Mouse (Mus musculus) embryonic fibroblast, embryonic 13.5 days (primary cell): Measurements from ENCODE around the gene Polh. TPM values are rescaled to one million over a fixed set of nuclear protein-coding genes. Genes with fewer than 3 reads are reported as not detected.

Experiments used
- H3K27ac ChIP-seq: 2 replicates; pipeline ENCODE4 v1.5.1; 2012; ENCODE audit warnings: low read length, control low read depth, inconsistent platforms; ENCODE audit not compliant: insufficient read depth
- H3K4me1 ChIP-seq: 2 replicates; pipeline ENCODE4 v1.6.1; 2011; ENCODE audit warnings: low read length; ENCODE audit not compliant: control insufficient read depth, insufficient read depth
- H3K4me3 ChIP-seq: 2 replicates; pipeline ENCODE4 v1.5.1; 2011; ENCODE audit warnings: mild to moderate bottlenecking, control low read depth, low read length; ENCODE audit not compliant: insufficient read depth
- CTCF ChIP-seq: IDR thresholded peaks from 2 replicates; pipeline ENCODE4 v1.5.1; 2011; ENCODE audit warnings: mild to moderate bottlenecking, control low read depth, low read length, moderate library complexity, borderline replicate concordance; ENCODE audit not compliant: insufficient read depth
- POLR2A ChIP-seq: IDR thresholded peaks from 2 replicates; pipeline ENCODE4 v1.6.1; 2011; ENCODE audit warnings: low read depth, mild to moderate bottlenecking, control low read depth, low read length, moderate library complexity
- polyA plus RNA-seq: library from polyadenylated mRNA; stranded (reverse); fragments of >200 nt; gene quantifications from 2 replicates; pipeline ENCODE4 v1.2.4, GENCODE M21; 2011; ENCODE audit warnings: low read depth; ENCODE audit not compliant: missing spikeins, insufficient read length

Gene Polh
- polyA plus RNA-seq, 1 experiment = 22.7 TPM

- H3K27ac ChIP-seq = no peak overlapping the region
- no peaks in the 10 kb centered on the region for H3K4me1 ChIP-seq
- H3K4me3 ChIP-seq = no peak overlapping the region
- TF ChIP-seq POLR2A (no peak), CTCF (no peak)
These were observed 62.6 kb downstream of the Polh start for GRCm38 (mm10) chr17:46139872-46140271.

DNA sequence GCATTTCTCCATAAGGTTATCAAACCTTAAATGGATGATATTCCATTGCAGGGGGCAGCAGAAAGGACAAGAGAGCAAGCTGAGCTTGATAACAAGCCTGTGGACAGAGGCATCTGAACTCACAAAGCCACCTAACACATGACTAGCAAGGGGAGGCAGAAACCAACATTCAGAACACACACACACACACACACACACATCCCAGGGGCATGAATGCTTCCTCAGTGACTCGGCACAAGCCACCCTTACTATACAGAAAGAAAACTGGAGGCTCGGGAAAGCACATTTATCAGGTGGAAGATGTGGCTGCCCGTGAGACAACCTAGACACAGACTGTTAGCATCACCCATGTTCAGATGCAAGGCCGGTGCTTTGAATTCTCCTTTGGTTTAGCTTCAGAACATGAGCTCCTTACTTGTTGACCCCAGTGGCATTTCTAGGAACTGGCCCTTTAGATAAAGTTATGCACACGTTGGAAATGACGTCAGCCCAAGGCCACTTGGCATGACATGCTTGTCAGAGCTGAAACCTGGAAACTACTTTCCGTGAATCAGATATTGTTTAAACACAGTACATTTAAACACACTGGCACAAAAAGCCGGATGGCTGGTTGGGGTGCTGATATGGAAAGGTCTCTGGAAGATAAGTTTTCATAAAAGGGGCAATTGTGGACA is 63.7 kb downstream of the Polh start:
- Histone ChIP-seq H3K4me3 (no peak overlapping the region), H3K27ac (no peak overlapping the region), H3K4me1 (no peaks in the 10 kb centered on the region)
- TF ChIP-seq POLR2A (no peak), CTCF (no peak)

GRCm38 (mm10) chr17:46132862-46133261 is 69.6 kb downstream of the Polh start:
- TF ChIP-seq CTCF = no peak
- no peak for TF ChIP-seq POLR2A
- Histone ChIP-seq H3K4me1 (no peaks in the 10 kb centered on the region), H3K4me3 (no peak overlapping the region), H3K27ac (no peak overlapping the region)

DNA sequence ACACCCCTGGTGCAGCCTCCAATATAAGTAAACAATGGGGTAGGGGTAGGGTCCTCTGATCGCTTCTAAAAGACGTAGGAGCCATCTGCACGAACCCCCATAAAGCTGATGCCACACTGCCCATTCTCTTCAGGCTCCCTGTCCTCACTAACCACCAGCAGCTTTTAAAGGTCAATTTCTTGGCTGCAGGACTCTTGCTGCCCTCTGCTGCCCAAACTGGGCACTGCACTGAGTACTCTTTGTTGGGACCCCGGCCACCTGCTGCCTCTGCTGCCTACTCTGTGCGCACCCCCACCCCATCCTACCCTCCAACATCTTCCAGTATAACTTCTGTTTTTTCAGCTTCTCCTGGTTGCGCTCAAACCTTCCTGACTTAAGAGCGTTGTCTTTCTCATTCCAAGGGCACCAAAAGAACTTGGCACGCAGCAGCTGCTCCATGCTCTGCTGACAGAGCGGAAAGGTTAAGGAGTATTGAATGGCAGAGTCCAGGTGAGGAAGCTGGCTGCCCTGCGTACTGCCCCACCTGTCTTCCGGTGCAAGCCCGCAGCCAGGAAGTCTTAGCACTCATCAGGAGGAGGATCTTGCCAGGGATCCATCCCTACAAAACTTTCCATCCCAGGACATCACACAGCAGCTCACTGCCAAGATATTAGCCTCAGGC is 70.3 kb downstream of the Polh start:
- Histone ChIP-seq H3K27ac (no peak overlapping the region), H3K4me3 (no peak overlapping the region), H3K4me1 (no peaks in the 10 kb centered on the region)
- TF ChIP-seq CTCF (peak; percentile 78), POLR2A (no peak)

DNA sequence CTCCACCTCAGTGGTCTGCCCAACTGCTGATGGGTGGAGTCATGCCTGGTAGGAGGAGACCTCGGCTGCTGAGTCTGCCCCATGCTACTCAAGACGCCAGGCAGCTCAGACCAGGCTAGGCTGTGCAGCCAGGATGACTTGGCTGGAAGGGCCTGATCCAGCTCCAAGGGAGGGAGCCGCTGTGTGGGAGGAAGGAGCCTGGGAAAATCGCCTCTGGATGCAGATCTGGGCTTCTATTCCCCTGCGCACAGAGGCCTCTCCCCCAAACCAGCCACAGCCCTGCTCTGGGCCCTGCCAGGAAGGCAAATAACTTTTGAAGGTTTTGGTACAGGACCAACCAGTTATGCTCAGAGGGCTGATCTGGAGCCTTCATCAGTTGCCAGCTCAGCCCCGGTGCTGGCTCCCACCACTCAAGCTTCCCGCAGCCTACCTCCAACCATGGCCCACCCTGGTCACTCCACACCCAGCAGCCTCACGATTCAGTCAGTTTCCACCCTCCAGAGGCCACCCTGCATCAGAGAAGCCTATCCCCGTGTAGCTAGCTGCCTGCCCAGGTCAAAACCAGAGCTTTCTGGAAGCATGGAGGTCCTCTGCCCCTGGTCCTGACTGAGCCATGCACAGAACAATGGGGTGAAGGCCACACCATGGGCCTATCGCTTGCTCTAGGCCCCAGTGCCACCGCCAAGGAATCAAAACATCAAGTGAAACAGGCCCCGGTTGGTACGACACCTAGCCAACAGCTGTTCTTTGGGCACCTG is 72.5 kb downstream of the Polh start:
- Histone ChIP-seq H3K27ac (0 out of 2 replicates have a peak overlapping the region, but pooled peaks have one; percentile 3), H3K4me3 (no peak overlapping the region), H3K4me1 (no peaks in the 10 kb centered on the region)
- TF ChIP-seq POLR2A = no peak
- TF ChIP-seq CTCF = no peak

DNA sequence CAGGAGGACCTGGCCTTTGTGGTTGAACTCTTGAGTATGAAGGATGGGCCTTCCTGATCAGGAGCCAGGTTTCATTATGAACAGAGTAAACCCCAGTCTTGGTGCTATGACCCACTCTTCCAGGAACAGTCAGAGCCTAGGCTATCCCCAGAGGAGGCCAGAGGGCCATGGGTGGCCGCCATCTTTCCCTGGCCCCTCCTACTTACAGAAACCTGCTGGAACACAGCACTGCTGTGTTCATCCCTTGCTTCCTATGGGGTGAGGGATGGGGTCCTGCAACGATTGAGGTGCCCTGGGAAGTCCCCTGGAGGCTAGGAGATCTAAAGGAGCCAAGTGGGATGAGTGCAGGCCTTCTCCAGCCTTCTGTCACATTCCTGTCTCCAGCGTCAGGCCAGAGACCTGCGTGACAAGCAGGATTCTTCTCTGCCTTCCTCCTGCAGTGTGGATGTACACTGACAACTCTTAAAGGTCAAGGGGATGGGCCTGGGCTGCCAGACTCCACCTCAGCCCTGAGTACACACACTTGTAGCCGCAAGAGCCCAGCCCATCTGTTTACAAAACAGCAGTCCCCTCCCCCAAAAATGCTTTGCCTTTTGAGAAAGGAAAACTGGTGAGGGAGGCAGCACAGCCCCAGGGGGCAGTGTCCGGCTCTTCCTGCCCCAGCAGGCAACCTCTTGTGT is 74.5 kb downstream of the Polh start:
- no peak overlapping the region for H3K27ac ChIP-seq
- TF ChIP-seq CTCF (no peak), POLR2A (no peak)
- H3K4me1 ChIP-seq = no peaks in the 10 kb centered on the region
- no peak overlapping the region for H3K4me3 ChIP-seq

GRCm38 (mm10) chr17:46126608-46127007 is 75.8 kb downstream of the Polh start:
- Histone ChIP-seq H3K4me1 (no peaks in the 10 kb centered on the region), H3K4me3 (no peak overlapping the region), H3K27ac (no peak overlapping the region)
- TF ChIP-seq CTCF (no peak), POLR2A (no peak)

DNA sequence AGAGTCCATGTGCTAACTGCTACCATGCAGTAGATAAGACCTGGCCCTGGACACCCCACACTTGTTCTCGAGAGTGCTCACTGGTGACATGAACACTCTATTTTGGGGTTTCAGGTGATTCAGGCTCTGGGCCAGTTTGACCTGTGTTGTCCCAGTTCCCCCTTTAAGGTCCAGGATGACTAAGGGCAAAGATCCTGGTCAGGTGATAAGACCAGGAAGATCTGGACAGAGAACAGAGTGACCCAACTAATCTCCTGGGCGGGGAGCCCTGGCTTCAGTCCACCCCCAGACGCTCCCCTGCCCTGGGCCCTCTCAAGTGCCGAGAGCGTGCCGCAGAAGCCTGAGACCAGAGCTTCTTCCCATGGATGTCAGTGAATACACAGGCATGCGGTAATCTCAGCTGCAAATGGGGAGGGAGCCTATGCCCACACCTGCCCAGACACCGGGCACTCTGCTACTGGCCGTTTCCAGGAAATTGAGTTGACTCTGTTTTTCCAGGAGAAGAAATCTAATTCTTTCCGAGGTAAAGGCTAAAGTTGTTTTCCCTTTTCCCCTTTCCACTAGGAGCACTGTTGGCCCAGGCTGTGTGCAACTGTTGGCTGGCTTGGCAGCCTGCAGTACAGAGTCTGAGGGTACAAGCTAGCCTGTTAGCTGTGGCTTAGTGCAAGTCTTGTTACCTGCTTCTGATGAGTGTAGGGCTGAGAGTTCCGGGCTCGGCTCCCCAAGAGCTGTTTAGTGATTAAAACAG is 78.3 kb downstream of the Polh start:
- Histone ChIP-seq H3K4me3 (no peak overlapping the region), H3K27ac (no peak overlapping the region), H3K4me1 (no peaks in the 10 kb centered on the region)
- TF ChIP-seq POLR2A (no peak), CTCF (no peak)

GRCm38 (mm10) chr17:46123285-46123684 is 79.2 kb downstream of the Polh start:
- no peak for TF ChIP-seq POLR2A
- no peak for TF ChIP-seq CTCF
- no peak overlapping the region for H3K27ac ChIP-seq
- no peak overlapping the region for H3K4me3 ChIP-seq
- no peaks in the 10 kb centered on the region for H3K4me1 ChIP-seq
